Mouse (Mus musculus): ENCODE measurements around the gene Plac1. TPM values are rescaled to one million over a fixed set of nuclear protein-coding genes. Genes with fewer than 3 reads are reported as not detected.

Gene Plac1
- total and polyA plus RNA-seq, 3 experiments = not detected

DNA sequence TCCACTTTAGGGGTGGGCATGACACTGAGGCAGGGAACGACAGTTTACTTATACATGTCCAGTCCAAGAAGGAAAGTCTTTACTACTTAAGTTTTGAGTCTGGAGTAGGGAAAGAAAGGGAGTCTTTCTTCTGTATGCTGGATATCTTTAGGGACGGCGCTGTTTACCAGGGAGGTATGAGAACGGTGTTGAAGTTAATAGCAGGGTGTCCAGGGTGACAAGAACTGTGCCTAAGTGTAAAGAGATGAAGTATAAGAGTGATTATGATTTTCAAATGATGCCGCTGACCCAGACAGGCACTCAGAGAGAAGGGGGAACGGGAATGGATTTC lies 182.2 kb downstream of the Plac1 start:
- TF ChIP-seq ZMIZ1 (IDR thresholded peaks at IDR 0.05; ENCODE audit: low read depth, low read length) (no peak), NELFE (IDR thresholded peaks at IDR 0.05; ENCODE audit: low read depth, low read length) (no peak), CHD1 (IDR thresholded peaks at IDR 0.05; ENCODE audit: low read depth, low read length) (no peak), PAX5 (IDR thresholded peaks at IDR 0.05; ENCODE audit: low read length) (no peak), MYC (IDR thresholded peaks at IDR 0.05; ENCODE audit: low read depth, low read length) (no peak), UBTF (IDR thresholded peaks at IDR 0.05; ENCODE audit: low read depth, low read length) (no peak), ZC3H11A (IDR thresholded peaks at IDR 0.05; ENCODE audit: low read depth, low read length) (no peak), MEF2A (IDR thresholded peaks at IDR 0.05; ENCODE audit: borderline replicate concordance, low read depth, low read length) (no peak), RCOR1 (conservative IDR thresholded peaks at IDR 0.05; ENCODE audit: low read depth, low read length) (no peak), MAFK (IDR thresholded peaks at IDR 0.05; ENCODE audit: insufficient replicate concordance, low read length) (no peak), ZNF384 (IDR thresholded peaks at IDR 0.05; ENCODE audit: low read depth, low read length) (no peak), GABPA (IDR thresholded peaks at IDR 0.05; ENCODE audit: insufficient replicate concordance, low read depth, low read length) (no peak), SMC3 (IDR thresholded peaks at IDR 0.05; ENCODE audit: low read depth, low read length) (no peak), POLR2A (IDR thresholded peaks at IDR 0.05; ENCODE audit: low read depth, low read length) (no peak)
- Histone ChIP-seq H3K4me2 (ENCODE audit: insufficient read depth, low read depth, poor library complexity, severe bottlenecking) (no peak overlapping the region; the same call in 1 of the 2 replicates), H3K4me1 (ENCODE audit: control insufficient read depth in 1 of 2, insufficient read depth in 2 of 2) (0 out of 4 replicates have a peak, but pooled peaks cover 0 to 4% of the 10 kb centered on the region in 2 experiments), H3K27me3 (replicated peaks) (no peaks in the 10 kb centered on the region), H3K36me3 (replicated peaks in 1 of 2; ENCODE audit: control insufficient read depth in 1 of 2, insufficient read depth in 1 of 2, low read length in 1 of 2) (peaks cover 0 to 4% of the 10 kb centered on the region in 2 experiments), H3K9me3 (replicated peaks; ENCODE audit: low read length) (no peaks in the 10 kb centered on the region), H3K79me2 (replicated peaks; ENCODE audit: control insufficient read depth, extremely low read depth, insufficient read depth, poor library complexity, severe bottlenecking) (no peaks in the 10 kb centered on the region), H3K27ac (ENCODE audit: insufficient read depth, low read depth) (no peak overlapping the region), H3K4me3 (replicated peaks in 1 of 3; ENCODE audit: low read depth in 2 of 3, low read length in 2 of 3, poor library complexity in 1 of 3) (no peak overlapping the region), H3K9ac (ENCODE audit: insufficient read depth, low read depth) (no peak overlapping the region)
- dilution Hi-C loops (cut with MboI; ENCODE audit: extremely low pct_ligation_motif_present, extremely low pct_unique_long_range_greater_than_20kb, low sequenced_read_pairs) = no loop called here
- DNase-seq (ENCODE audit: extremely low read depth) = no peak
- in situ Hi-C loops (cut with MboI; ENCODE audit: low pct_ligation_motif_present, low pct_unique_long_range_greater_than_20kb, low sequenced_read_pairs) = no loop called here

DNA sequence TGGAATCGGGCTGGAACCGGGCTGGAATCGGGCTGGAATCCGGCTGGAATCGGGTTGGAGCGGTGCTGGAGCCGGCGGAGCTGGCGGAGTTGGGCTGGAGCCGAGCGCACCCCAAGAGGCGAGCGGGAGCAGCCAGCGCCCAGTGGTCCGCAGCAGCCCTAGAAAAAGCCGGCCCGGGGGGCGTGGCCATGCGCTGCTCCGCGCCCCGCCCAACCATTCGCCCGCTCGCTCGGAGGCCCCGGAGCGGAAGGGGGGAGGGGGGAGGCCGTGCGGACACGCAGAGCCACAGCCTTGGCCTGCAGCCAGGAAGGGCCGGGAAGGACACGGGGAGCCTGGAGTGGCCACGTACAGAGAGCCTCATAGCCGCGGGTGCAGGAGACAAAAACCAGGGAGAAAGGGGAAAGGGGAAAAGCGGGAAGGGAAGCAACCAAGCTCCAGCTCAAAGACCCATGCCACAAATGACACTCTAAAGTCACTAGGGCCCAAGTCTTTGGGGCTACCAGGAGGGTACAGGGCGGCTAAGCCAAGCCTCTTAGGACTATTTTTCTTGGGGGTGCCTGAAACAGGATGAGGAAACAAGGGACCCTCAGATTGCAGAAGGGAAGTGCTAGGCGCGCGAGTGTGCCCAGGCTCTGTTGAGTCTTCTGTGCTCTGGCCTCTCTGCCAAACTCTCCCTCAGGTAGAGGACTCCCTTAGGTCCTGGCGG lies 182.7 kb downstream of the Plac1 start:
- in situ Hi-C loops (cut with MboI; ENCODE audit: low pct_ligation_motif_present, low pct_unique_long_range_greater_than_20kb, low sequenced_read_pairs) = no loop called here
- peak overlapping the region; percentile 41 to 87 (median 63) for H3K4me3 ChIP-seq (replicated peaks in 1 of 3; ENCODE audit: low read depth in 2 of 3, low read length in 2 of 3, poor library complexity in 1 of 3)
- 0 out of 4 replicates have a peak, but pooled peaks cover 0 to 4% of the 10 kb centered on the region in 2 experiments for H3K4me1 ChIP-seq (ENCODE audit: control insufficient read depth in 1 of 2, insufficient read depth in 2 of 2)
- peak overlapping the region; percentile 24; the same call in 1 of the 2 replicates for H3K27ac ChIP-seq (ENCODE audit: insufficient read depth, low read depth)
- peak; percentile 52 for DNase-seq (ENCODE audit: extremely low read depth)
- no peaks in the 10 kb centered on the region for H3K79me2 ChIP-seq (replicated peaks; ENCODE audit: control insufficient read depth, extremely low read depth, insufficient read depth, poor library complexity, severe bottlenecking)
- no peaks in the 10 kb centered on the region for H3K9me3 ChIP-seq (replicated peaks; ENCODE audit: low read length)
- H3K36me3 ChIP-seq (replicated peaks in 1 of 2; ENCODE audit: control insufficient read depth in 1 of 2, insufficient read depth in 1 of 2, low read length in 1 of 2) = peaks cover 0 to 4% of the 10 kb centered on the region in 2 experiments
- dilution Hi-C loops (cut with MboI; ENCODE audit: extremely low pct_ligation_motif_present, extremely low pct_unique_long_range_greater_than_20kb, low sequenced_read_pairs) = no loop called here
- peak overlapping the region; percentile 53 for H3K9ac ChIP-seq (ENCODE audit: insufficient read depth, low read depth)
- H3K27me3 ChIP-seq (replicated peaks) = no peaks in the 10 kb centered on the region
- peak overlapping the region; percentile 30 for H3K4me2 ChIP-seq (ENCODE audit: insufficient read depth, low read depth, poor library complexity, severe bottlenecking)
- TF ChIP-seq MAZ (IDR thresholded peaks at IDR 0.05; ENCODE audit: low read depth, low read length) (0 out of 2 replicates have a peak, but pooled peaks have one; percentile 41), SMC3 (IDR thresholded peaks at IDR 0.05; ENCODE audit: low read depth, low read length) (no peak), RAD21 (IDR thresholded peaks at IDR 0.05; ENCODE audit: low read depth, low read length) (no peak), USF1 (IDR thresholded peaks at IDR 0.05; ENCODE audit: low read depth, low read length) (no peak), NRF1 (IDR thresholded peaks at IDR 0.05; ENCODE audit: low read depth, low read length) (0 out of 2 replicates have a peak, but pooled peaks have one; percentile 35), ZNF384 (IDR thresholded peaks at IDR 0.05; ENCODE audit: low read depth, low read length) (no peak), EP300 (IDR thresholded peaks at IDR 0.05; ENCODE audit: low read length) (no peak), TCF12 (IDR thresholded peaks at IDR 0.05; ENCODE audit: low read depth, low read length) (no peak), GABPA (IDR thresholded peaks at IDR 0.05; ENCODE audit: insufficient replicate concordance, low read depth, low read length) (no peak), E2F4 (IDR thresholded peaks at IDR 0.05; ENCODE audit: insufficient replicate concordance, low read depth, low read length) (no peak), KAT2A (IDR thresholded peaks at IDR 0.05; ENCODE audit: insufficient replicate concordance, low read length) (no peak), HCFC1 (IDR thresholded peaks at IDR 0.05; ENCODE audit: low read depth, low read length) (no peak), CTCF (conservative IDR thresholded peaks at IDR 0.05 in 1 of 2, IDR thresholded peaks at IDR 0.05 in 1 of 2; ENCODE audit: low read depth in 2 of 2, low read length in 2 of 2) (no peak), PAX5 (IDR thresholded peaks at IDR 0.05; ENCODE audit: low read length) (no peak), SIN3A (IDR thresholded peaks at IDR 0.05; ENCODE audit: low read length) (no peak), POLR2AphosphoS2 (IDR thresholded peaks at IDR 0.05; ENCODE audit: low read depth, low read length) (no peak), ZC3H11A (IDR thresholded peaks at IDR 0.05; ENCODE audit: low read depth, low read length) (no peak), TBP (conservative IDR thresholded peaks at IDR 0.05; ENCODE audit: low read depth, low read length) (no peak), POLR2A (IDR thresholded peaks at IDR 0.05; ENCODE audit: low read depth, low read length) (peak; percentile 59; the same call in 1 of the 2 replicates), IRF4 (IDR thresholded peaks at IDR 0.05; ENCODE audit: low read depth, low read length) (no peak), ETS1 (conservative IDR thresholded peaks at IDR 0.05; ENCODE audit: low read depth, low read length) (no peak), MEF2A (IDR thresholded peaks at IDR 0.05; ENCODE audit: borderline replicate concordance, low read depth, low read length) (no peak), MAX (IDR thresholded peaks at IDR 0.05; ENCODE audit: low read length) (no peak), UBTF (IDR thresholded peaks at IDR 0.05; ENCODE audit: low read depth, low read length) (no peak), ZMIZ1 (IDR thresholded peaks at IDR 0.05; ENCODE audit: low read depth, low read length) (peak; percentile 29; the same call in 1 of the 2 replicates)
